Mouse (Mus musculus) heart, adult 2 months (tissue): ENCODE measurements at regions not wholly inside any gene's neighbourhood (a gene's known extent, or its start where the extent isn't known, plus 50 kb on each side); places are given as distances from the start of the nearest gene placed in this dataset.

Experiments used
- DNase-seq, 2 experiments: peaks; one replicate each; pipeline ENCODE4 v3.0.0; 2021
- H3K27ac ChIP-seq: fragments of 200-600 bp; 2 replicates; pipeline ENCODE4 v1.8.1; 2022
- H3K27me3 ChIP-seq: fragments of 200-500 bp; 2 replicates; pipeline ENCODE4 v1.6.1; 2012; ENCODE audit warnings: mild to moderate bottlenecking, low read length, inconsistent platforms, mixed read lengths; ENCODE audit not compliant: control insufficient read depth, insufficient read depth
- H3K36me3 ChIP-seq: fragments of 200-500 bp; 2 replicates; pipeline ENCODE4 v1.6.1; 2012; ENCODE audit warnings: low read length, inconsistent platforms; ENCODE audit not compliant: control insufficient read depth, insufficient read depth
- H3K4me1 ChIP-seq: fragments of 200-500 bp; 2 replicates; pipeline ENCODE4 v1.6.1; 2011; ENCODE audit warnings: low read length; ENCODE audit not compliant: control insufficient read depth, insufficient read depth
- H3K4me3 ChIP-seq: fragments of 200-600 bp; 2 replicates; pipeline ENCODE4 v1.8.1; 2022
- H3K79me2 ChIP-seq: fragments of 200-500 bp; replicated peaks from 2 replicates; pipeline ENCODE4 v1.6.1; 2012; ENCODE audit warnings: mild to moderate bottlenecking, inconsistent platforms, low read length, moderate library complexity, mixed read lengths; ENCODE audit not compliant: control insufficient read depth, insufficient read depth
- H3K9ac ChIP-seq: fragments of 200-500 bp; 2 replicates; pipeline ENCODE4 v1.6.1; 2012; ENCODE audit warnings: low read depth, mild to moderate bottlenecking, control low read depth, inconsistent platforms, low read length, mixed read lengths
- CTCF ChIP-seq: fragments of 200-600 bp; IDR thresholded peaks from 2 replicates; pipeline ENCODE4 v1.8.1; 2022; ENCODE audit warnings: antibody characterized with exemption, mild to moderate bottlenecking, moderate library complexity
- EP300 ChIP-seq: fragments of 200-500 bp; IDR thresholded peaks from 2 replicates; pipeline ENCODE4 v1.6.1; 2011; ENCODE audit warnings: low read depth, low read length, control low read depth; ENCODE audit not compliant: insufficient read depth
- POLR2A ChIP-seq: fragments of 200-500 bp; IDR thresholded peaks from 2 replicates; pipeline ENCODE4 v1.6.1; 2011; ENCODE audit warnings: mild to moderate bottlenecking, low read depth, low read length, control low read depth; ENCODE audit not compliant: insufficient read depth
- WGBS: fragments of 180-500 bp; shearing (Covaris S2); methylation state at CpG from one replicate; pipeline ENCODE4 v1.1.7; 2018; 5-methylcytosine and 5-hydroxymethylcytosine counted together
- intact Hi-C: fragments of 180-260 bp; cut with DNase I; formaldehyde crosslinking; loops from one replicate; pipeline ENCODE4 v1.15.1; 2025

DNA sequence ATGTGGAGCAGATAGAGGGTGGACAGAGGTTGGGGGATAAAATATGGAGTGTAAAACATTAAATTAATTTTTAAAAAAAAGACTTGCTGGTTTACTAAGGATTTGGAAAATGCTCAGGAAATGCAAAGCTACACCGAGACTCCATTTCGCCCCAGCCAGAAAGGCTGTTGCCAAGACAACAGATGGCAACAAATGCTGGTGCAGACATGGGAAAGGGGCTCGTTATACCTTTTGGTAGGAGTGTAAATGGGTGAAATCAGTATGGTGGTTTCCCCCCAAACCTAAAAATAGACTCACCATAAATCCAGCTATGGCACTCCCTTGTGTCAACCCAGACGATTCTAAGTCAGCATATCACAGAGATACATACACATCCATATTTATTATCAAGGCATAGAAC is 60.4 kb upstream of the Bcl2l14 start:
- Histone ChIP-seq H3K79me2 (no peaks in the 10 kb centered on the region), H3K4me3 (no peak overlapping the region), H3K36me3 (no peaks in the 10 kb centered on the region), H3K27me3 (no peaks in the 10 kb centered on the region), H3K9ac (no peak overlapping the region), H3K27ac (no peak overlapping the region), H3K4me1 (peaks cover 4% of the 10 kb centered on the region)
- 77% methylated on average over 4 of the region's 4 CpGs for WGBS
- DNase-seq: no peak
- intact Hi-C loops: no loop called here
- no peak for TF ChIP-seq CTCF
- TF ChIP-seq POLR2A: no peak
- no peak for TF ChIP-seq EP300

DNA sequence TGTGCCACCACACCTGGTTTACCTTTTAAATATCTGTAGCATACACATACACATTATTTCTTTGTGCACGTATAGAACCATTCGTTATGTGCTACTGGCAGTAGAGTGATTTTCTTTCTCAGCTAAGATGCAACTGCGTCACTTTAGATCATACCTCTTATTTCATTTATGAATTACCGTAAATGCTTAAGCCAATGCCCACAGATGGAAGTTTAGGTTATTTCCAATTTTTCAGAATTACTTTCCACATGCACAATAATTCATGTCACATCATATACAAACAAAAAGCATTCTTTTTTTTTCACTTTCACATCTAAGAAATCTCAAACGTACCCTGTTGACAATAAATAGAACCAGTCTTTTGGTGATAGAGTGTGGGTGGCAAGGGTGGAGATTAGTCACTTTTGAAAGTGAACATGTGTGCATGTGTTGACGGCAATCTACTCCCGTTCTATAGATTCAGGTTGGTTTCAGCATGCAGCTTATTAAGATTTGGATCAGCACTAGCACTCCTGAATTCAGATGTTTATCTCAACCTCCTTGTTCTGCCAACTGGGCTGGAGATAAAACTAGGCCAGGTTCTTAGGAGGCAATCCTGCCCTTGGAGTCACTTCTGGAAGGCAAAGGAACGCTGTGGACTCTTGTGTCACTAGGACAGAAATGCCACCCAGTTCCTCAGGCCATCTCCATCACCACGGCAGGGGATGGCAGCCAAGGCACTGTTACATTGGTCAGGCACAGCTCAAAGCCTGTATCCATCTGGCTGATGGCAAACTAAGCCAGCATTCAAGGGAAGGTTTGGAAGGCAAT is 53.1 kb upstream of the Bcl2l14 start:
- intact Hi-C loops: no loop called here
- WGBS: 86% methylated on average over 9 of the region's 9 CpGs
- H3K27me3 ChIP-seq: no peaks in the 10 kb centered on the region
- no peaks in the 10 kb centered on the region for H3K36me3 ChIP-seq
- DNase-seq: no peak
- TF ChIP-seq POLR2A (no peak), EP300 (no peak), CTCF (no peak)
- no peaks in the 10 kb centered on the region for H3K4me1 ChIP-seq
- no peak overlapping the region for H3K4me3 ChIP-seq
- no peak overlapping the region for H3K9ac ChIP-seq
- H3K79me2 ChIP-seq: no peaks in the 10 kb centered on the region
- H3K27ac ChIP-seq: no peak overlapping the region

DNA sequence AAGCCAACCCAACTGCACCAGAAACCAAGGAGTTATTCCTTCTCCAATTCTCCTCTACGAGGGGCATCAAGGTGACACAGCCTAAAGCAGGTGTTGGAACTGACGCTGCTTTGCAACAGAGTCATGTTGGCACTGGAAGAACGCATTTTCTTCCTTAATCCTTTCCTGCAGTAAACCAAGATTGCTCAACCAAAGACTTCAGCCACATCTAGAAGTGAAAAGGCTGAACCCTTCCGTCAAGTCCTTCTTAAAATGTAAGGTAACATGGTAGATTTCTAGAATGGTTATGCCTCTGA is 52.6 kb upstream of the Bcl2l14 start:
- Histone ChIP-seq H3K4me3 (no peak overlapping the region), H3K4me1 (no peaks in the 10 kb centered on the region), H3K9ac (no peak overlapping the region), H3K79me2 (no peaks in the 10 kb centered on the region), H3K27ac (no peak overlapping the region), H3K36me3 (no peaks in the 10 kb centered on the region), H3K27me3 (no peaks in the 10 kb centered on the region)
- DNase-seq: no peak
- intact Hi-C loops: no loop called here
- TF ChIP-seq EP300 (no peak), POLR2A (no peak), CTCF (no peak)
- 90% methylated on average over 4 of the region's 4 CpGs for WGBS
